Mouse (Mus musculus): Measurements from ENCODE around the gene Adam15. TPM values are rescaled to one million over a fixed set of nuclear protein-coding genes. Genes with fewer than 3 reads are reported as not detected.

Adam15 gene
- polyA plus RNA-seq, 1 experiment from 2014 or later = 78.2 TPM

GRCm38 (mm10) chr3:89385451-89385850 lies 35.7 kb upstream of the Adam15 start:
- H3K27me3 ChIP-seq (ENCODE audit: control insufficient read depth, insufficient read depth, low read depth, low read length) = no peaks in the 10 kb centered on the region
- 46% methylated on average over 9 of the region's 11 CpGs for WGBS

GRCm38 (mm10) chr3:89384331-89385076 lies 34.7 kb upstream of the Adam15 start:
- Histone ChIP-seq H3K4me2 (ENCODE audit: low read length) (no peak overlapping the region), H3K27ac (ENCODE audit: low read length) (no peak overlapping the region), H3K27me3 (ENCODE audit: control insufficient read depth, insufficient read depth, low read depth, low read length) (no peaks in the 10 kb centered on the region), H3K9me3 (replicated peaks; ENCODE audit: control insufficient read depth, low read length, poor library complexity, severe bottlenecking) (no peaks in the 10 kb centered on the region), H3K36me3 (ENCODE audit: control insufficient read depth, insufficient read depth, low read length) (no peaks in the 10 kb centered on the region), H3K4me1 (ENCODE audit: control insufficient read depth, insufficient read depth, low read length) (no peaks in the 10 kb centered on the region), H3K9ac (ENCODE audit: low read depth, low read length) (no peak overlapping the region), H3K4me3 (ENCODE audit: low read depth, low read length) (no peak overlapping the region)
- 42% methylated on average over 12 of the region's 12 CpGs for whole genome bisulfite sequencing
- no peak for ATAC-seq

More at GRCm38 (mm10) chr3:89385451-89385850, 35.7 kb upstream of the Adam15 start:
- Histone ChIP-seq H3K27ac (ENCODE audit: low read length) (no peak overlapping the region), H3K4me3 (ENCODE audit: low read depth, low read length) (no peak overlapping the region), H3K4me1 (ENCODE audit: control insufficient read depth, insufficient read depth, low read length) (no peaks in the 10 kb centered on the region), H3K4me2 (ENCODE audit: low read length) (no peak overlapping the region), H3K36me3 (ENCODE audit: control insufficient read depth, insufficient read depth, low read length) (no peaks in the 10 kb centered on the region), H3K9me3 (replicated peaks; ENCODE audit: control insufficient read depth, low read length, poor library complexity, severe bottlenecking) (no peaks in the 10 kb centered on the region), H3K9ac (ENCODE audit: low read depth, low read length) (no peak overlapping the region)
- ATAC-seq = no peak

- Histone ChIP-seq H3K27ac (ENCODE audit: low read length) (no peak overlapping the region), H3K9me3 (replicated peaks; ENCODE audit: control insufficient read depth, low read length, poor library complexity, severe bottlenecking) (no peaks in the 10 kb centered on the region), H3K4me2 (ENCODE audit: low read length) (no peak overlapping the region), H3K27me3 (ENCODE audit: control insufficient read depth, insufficient read depth, low read depth, low read length) (no peaks in the 10 kb centered on the region), H3K4me3 (ENCODE audit: low read depth, low read length) (no peak overlapping the region), H3K9ac (ENCODE audit: low read depth, low read length) (no peak overlapping the region), H3K36me3 (ENCODE audit: control insufficient read depth, insufficient read depth, low read length) (no peaks in the 10 kb centered on the region), H3K4me1 (ENCODE audit: control insufficient read depth, insufficient read depth, low read length) (no peaks in the 10 kb centered on the region; the same call in 1 of the 2 replicates)
- WGBS = 94% methylated on average over 5 of the region's 5 CpGs
- no peak for ATAC-seq
Measured at GRCm38 (mm10) chr3:89383651-89384255, 34.0 kb upstream of the Adam15 start.

- Histone ChIP-seq H3K27me3 (ENCODE audit: control insufficient read depth, insufficient read depth, low read depth, low read length) (no peaks in the 10 kb centered on the region), H3K9ac (ENCODE audit: low read depth, low read length) (no peak overlapping the region), H3K4me3 (ENCODE audit: low read depth, low read length) (no peak overlapping the region), H3K4me1 (ENCODE audit: control insufficient read depth, insufficient read depth, low read length) (peaks cover 3% of the 10 kb centered on the region; the same call in 1 of the 2 replicates), H3K36me3 (ENCODE audit: control insufficient read depth, insufficient read depth, low read length) (no peaks in the 10 kb centered on the region), H3K9me3 (replicated peaks; ENCODE audit: control insufficient read depth, low read length, poor library complexity, severe bottlenecking) (no peaks in the 10 kb centered on the region), H3K4me2 (ENCODE audit: low read length) (no peak overlapping the region), H3K27ac (ENCODE audit: low read length) (no peak overlapping the region)
- ATAC-seq = no peak
- WGBS = 90% methylated on average over 5 of the region's 5 CpGs
Measured at GRCm38 (mm10) chr3:89382950-89383349, 33.2 kb upstream of the Adam15 start.

GRCm38 (mm10) chr3:89382033-89382882 lies 32.5 kb upstream of the Adam15 start:
- Histone ChIP-seq H3K36me3 (ENCODE audit: control insufficient read depth, insufficient read depth, low read length) (no peaks in the 10 kb centered on the region), H3K27ac (ENCODE audit: low read length) (no peak overlapping the region), H3K9me3 (replicated peaks; ENCODE audit: control insufficient read depth, low read length, poor library complexity, severe bottlenecking) (no peaks in the 10 kb centered on the region), H3K4me2 (ENCODE audit: low read length) (no peak overlapping the region), H3K4me3 (ENCODE audit: low read depth, low read length) (no peak overlapping the region), H3K4me1 (ENCODE audit: control insufficient read depth, insufficient read depth, low read length) (peaks cover 3% of the 10 kb centered on the region; the same call in 1 of the 2 replicates), H3K9ac (ENCODE audit: low read depth, low read length) (no peak overlapping the region), H3K27me3 (ENCODE audit: control insufficient read depth, insufficient read depth, low read depth, low read length) (no peaks in the 10 kb centered on the region)
- no peak for ATAC-seq
- WGBS = 88% methylated on average over 9 of the region's 9 CpGs

GRCm38 (mm10) chr3:89381233-89381632 lies 31.4 kb upstream of the Adam15 start:
- no peak overlapping the region for H3K4me2 ChIP-seq (ENCODE audit: low read length)
- no peak overlapping the region for H3K4me3 ChIP-seq (ENCODE audit: low read depth, low read length)
- H3K27ac ChIP-seq (ENCODE audit: low read length) = no peak overlapping the region
- H3K9me3 ChIP-seq (replicated peaks; ENCODE audit: control insufficient read depth, low read length, poor library complexity, severe bottlenecking) = no peaks in the 10 kb centered on the region
- WGBS = 78% methylated on average over 11 of the region's 11 CpGs
- no peaks in the 10 kb centered on the region for H3K36me3 ChIP-seq (ENCODE audit: control insufficient read depth, insufficient read depth, low read length)
- no peaks in the 10 kb centered on the region for H3K27me3 ChIP-seq (ENCODE audit: control insufficient read depth, insufficient read depth, low read depth, low read length)
- no peak for ATAC-seq
- H3K9ac ChIP-seq (ENCODE audit: low read depth, low read length) = no peak overlapping the region
- H3K4me1 ChIP-seq (ENCODE audit: control insufficient read depth, insufficient read depth, low read length) = peaks cover 3% of the 10 kb centered on the region; the same call in 1 of the 2 replicates

GRCm38 (mm10) chr3:89380711-89381110 lies 30.9 kb upstream of the Adam15 start:
- no peak overlapping the region for H3K9ac ChIP-seq (ENCODE audit: low read depth, low read length)
- no peaks in the 10 kb centered on the region for H3K36me3 ChIP-seq (ENCODE audit: control insufficient read depth, insufficient read depth, low read length)
- no peak for ATAC-seq
- peaks cover 3% of the 10 kb centered on the region; the same call in 1 of the 2 replicates for H3K4me1 ChIP-seq (ENCODE audit: control insufficient read depth, insufficient read depth, low read length)
- H3K4me3 ChIP-seq (ENCODE audit: low read depth, low read length) = no peak overlapping the region
- no peak overlapping the region for H3K27ac ChIP-seq (ENCODE audit: low read length)
- no peaks in the 10 kb centered on the region for H3K27me3 ChIP-seq (ENCODE audit: control insufficient read depth, insufficient read depth, low read depth, low read length)
- no peaks in the 10 kb centered on the region for H3K9me3 ChIP-seq (replicated peaks; ENCODE audit: control insufficient read depth, low read length, poor library complexity, severe bottlenecking)
- H3K4me2 ChIP-seq (ENCODE audit: low read length) = no peak overlapping the region
- 96% methylated on average over 18 of the region's 18 CpGs for WGBS

GRCm38 (mm10) chr3:89380291-89380690 lies 30.5 kb upstream of the Adam15 start:
- ATAC-seq = no peak
- Histone ChIP-seq H3K36me3 (ENCODE audit: control insufficient read depth, insufficient read depth, low read length) (no peaks in the 10 kb centered on the region), H3K4me1 (ENCODE audit: control insufficient read depth, insufficient read depth, low read length) (peaks cover 3% of the 10 kb centered on the region; the same call in 1 of the 2 replicates), H3K9me3 (replicated peaks; ENCODE audit: control insufficient read depth, low read length, poor library complexity, severe bottlenecking) (no peaks in the 10 kb centered on the region), H3K27me3 (ENCODE audit: control insufficient read depth, insufficient read depth, low read depth, low read length) (no peaks in the 10 kb centered on the region), H3K27ac (ENCODE audit: low read length) (no peak overlapping the region), H3K4me3 (ENCODE audit: low read depth, low read length) (no peak overlapping the region), H3K9ac (ENCODE audit: low read depth, low read length) (no peak overlapping the region), H3K4me2 (ENCODE audit: low read length) (no peak overlapping the region)
- WGBS = 93% methylated on average over 14 of the region's 14 CpGs
